Mouse (Mus musculus) bone marrow, adult 2 months (tissue): ENCODE results near the gene Casq2. TPM values are rescaled to one million over a fixed set of nuclear protein-coding genes. Genes with fewer than 3 reads are reported as not detected.
A peak's percentile ranks its signal among the peaks of the same experiment; 100 is the strongest.

Experiments
- H3K27ac ChIP-seq: fragments of 200-500 bp; 2 replicates; pipeline ENCODE4 v1.5.1; 2012; ENCODE audit warnings: low read depth, mild to moderate bottlenecking, control low read depth, inconsistent platforms, low read length; ENCODE audit not compliant: control insufficient read depth, poor library complexity, insufficient read depth
- H3K4me1 ChIP-seq: fragments of 200-500 bp; 2 replicates; pipeline ENCODE4 v1.6.1; 2011; ENCODE audit warnings: low read length; ENCODE audit not compliant: control insufficient read depth, insufficient read depth
- H3K4me3 ChIP-seq: fragments of 200-500 bp; replicated peaks from 2 replicates; pipeline ENCODE3; 2011; ENCODE audit warnings: mild to moderate bottlenecking, low read depth, low read length, control low read depth; ENCODE audit not compliant: control insufficient read depth
- CTCF ChIP-seq: fragments of 200-500 bp; IDR thresholded peaks from 2 replicates; pipeline ENCODE4 v1.5.1; 2011; ENCODE audit warnings: low read length, control low read depth; ENCODE audit not compliant: control insufficient read depth, insufficient read depth
- POLR2A ChIP-seq: fragments of 200-500 bp; IDR thresholded peaks from 2 replicates; pipeline ENCODE4 v1.6.1; 2011; ENCODE audit warnings: low read depth, mild to moderate bottlenecking, control low read depth, low read length, borderline replicate concordance; ENCODE audit not compliant: control insufficient read depth
- WGBS: fragments of 180-500 bp; shearing (Covaris S2); methylation state at CpG from one replicate; pipeline ENCODE4 v1.1.7; 2018; 5-methylcytosine and 5-hydroxymethylcytosine counted together
- polyA plus RNA-seq: library from polyadenylated mRNA; stranded (reverse); fragments of >200 nt; gene quantifications from 2 replicates; pipeline ENCODE4 v1.2.4, GENCODE M21; 2011; ENCODE audit warnings: low replicate concordance; ENCODE audit not compliant: missing spikeins, insufficient read depth, insufficient read length

Casq2 gene
- polyA plus RNA-seq, 1 experiment, result not detected

DNA sequence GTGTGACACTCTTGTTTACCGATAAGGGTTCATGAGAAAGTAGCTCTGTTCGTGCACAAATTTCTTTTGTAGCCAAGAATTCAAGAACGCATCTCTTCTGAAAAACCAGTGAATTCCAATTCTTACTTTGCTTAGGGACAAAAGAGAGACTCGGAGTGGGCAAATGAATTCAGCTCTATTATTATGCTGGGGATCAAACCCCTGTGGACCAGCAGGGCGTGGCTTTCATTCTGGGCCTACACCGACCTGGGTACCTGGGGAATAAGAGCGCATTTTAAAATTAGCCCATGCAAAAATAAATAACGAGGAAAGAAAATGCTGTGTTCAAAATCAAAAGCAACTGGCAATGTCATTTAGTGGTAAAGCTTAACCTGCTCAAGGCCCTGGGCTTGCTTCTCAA lies 32.9 kb upstream of the Casq2 start:
- 75% methylated on average over 8 of the region's 8 CpGs for WGBS
- TF ChIP-seq CTCF (no peak), POLR2A (no peak)

DNA sequence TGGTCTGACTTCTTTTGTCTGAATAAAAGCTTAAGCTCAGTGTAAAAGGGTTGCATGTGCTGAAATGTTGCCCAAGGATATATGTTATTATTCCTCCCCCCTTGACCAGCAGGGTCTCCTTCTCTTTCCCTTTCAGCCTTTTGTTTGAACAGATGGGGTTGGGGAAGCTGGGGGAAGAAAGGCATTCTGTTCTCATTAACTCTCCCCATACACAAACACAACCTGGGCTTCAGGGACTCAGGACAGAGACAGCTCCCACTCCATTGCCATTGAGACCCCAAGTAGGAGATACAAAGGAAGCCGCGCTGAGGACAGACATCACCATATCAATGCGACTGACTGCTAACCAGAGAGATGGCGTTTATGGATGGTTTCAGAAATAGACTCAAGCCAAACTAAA lies 30.3 kb upstream of the Casq2 start:
- Histone ChIP-seq H3K4me3 (no peak overlapping the region), H3K27ac (no peak overlapping the region), H3K4me1 (no peaks in the 10 kb centered on the region)
- TF ChIP-seq CTCF, result no peak
- TF ChIP-seq POLR2A, result no peak
- 86% methylated on average over 4 of the region's 4 CpGs for WGBS

More for the DNA sequence above, 32.9 kb upstream of the Casq2 start:
- Histone ChIP-seq H3K4me1 (no peaks in the 10 kb centered on the region), H3K4me3 (no peak overlapping the region), H3K27ac (no peak overlapping the region)

DNA sequence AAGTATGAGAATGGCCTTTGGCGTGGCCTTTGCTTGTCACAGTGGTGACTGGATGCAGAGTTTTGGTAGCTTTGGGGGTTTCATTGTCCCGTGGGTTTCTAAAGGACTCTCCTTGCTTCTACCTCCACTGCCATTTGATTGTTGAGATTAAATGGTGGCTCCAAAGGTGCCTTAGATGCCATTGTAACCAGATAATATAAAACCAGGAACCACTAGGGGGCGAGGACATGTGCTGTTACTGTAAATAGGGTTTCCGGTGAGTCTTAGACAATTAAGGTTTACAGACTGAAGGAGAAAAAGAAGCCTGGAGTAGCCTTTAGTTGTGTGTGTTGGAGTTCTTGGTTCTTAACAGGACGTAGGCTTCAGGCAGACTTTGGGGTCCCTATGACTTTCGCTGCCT lies 26.1 kb upstream of the Casq2 start:
- TF ChIP-seq POLR2A, result no peak
- Histone ChIP-seq H3K4me3 (no peak overlapping the region), H3K27ac (no peak overlapping the region), H3K4me1 (no peaks in the 10 kb centered on the region)
- 69% methylated on average over 6 of the region's 6 CpGs for WGBS

DNA sequence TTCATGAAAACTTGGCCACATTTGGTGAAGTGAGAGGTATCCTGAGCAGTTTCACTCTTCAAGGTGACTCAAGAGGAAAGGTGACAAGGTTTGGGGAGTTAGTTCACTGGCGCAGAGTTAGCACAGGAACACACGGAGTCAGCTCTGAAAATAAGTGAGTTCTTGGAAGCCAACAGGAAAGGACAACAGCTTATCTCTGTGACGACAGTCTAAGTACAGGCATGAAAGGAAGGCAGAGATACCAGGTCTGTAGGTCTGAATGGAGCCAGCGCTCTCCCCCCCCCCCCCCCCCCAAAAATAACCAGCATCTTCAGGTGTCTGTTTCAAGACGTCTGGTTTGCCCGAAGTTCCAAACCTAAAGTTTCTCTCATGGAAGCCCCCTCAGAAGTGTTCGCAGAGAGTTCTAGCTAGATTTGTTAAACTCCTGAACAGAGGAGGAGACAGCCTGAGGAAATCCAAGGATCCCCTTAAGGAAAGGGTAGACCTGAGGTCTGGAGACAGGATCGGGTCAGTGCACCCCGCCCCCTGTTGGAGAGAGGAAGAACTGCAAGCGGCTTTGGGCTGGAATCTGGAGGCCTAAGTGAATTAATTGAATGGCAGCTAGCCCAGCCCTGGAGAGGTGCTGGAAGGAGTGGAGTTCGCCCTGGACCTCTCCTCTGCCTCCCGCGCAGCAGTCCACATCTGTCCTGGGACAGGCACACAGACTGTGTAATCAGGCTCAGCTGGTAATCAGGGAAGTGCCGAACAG lies 24.1 kb upstream of the Casq2 start:
- WGBS, result 44% methylated on average over 14 of the region's 14 CpGs
- TF ChIP-seq CTCF, result peak; percentile 55; the same call in 1 of the 2 replicates
- TF ChIP-seq POLR2A, result no peak
- H3K27ac ChIP-seq, result no peak overlapping the region
- H3K4me1 ChIP-seq, result no peaks in the 10 kb centered on the region
- no peak overlapping the region for H3K4me3 ChIP-seq

DNA sequence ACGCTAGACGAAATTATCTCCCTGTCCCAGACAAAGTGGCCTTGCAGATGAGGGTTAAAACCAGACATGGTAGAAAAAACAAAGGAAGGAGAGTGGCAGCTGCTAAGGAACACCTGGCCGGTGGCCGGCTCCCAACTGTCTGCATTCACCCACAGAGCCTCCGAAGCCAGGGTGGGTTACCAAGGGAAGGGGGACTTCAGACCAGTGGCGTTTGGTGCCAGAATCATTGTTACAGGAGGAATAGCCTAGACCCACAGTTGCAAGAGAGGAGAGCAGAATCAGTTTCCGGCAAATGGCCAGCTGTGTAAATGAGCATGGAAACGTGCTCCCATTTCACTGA lies 23.6 kb upstream of the Casq2 start:
- Histone ChIP-seq H3K4me3 (no peak overlapping the region), H3K4me1 (no peaks in the 10 kb centered on the region), H3K27ac (no peak overlapping the region)
- WGBS, result 73% methylated on average over 8 of the region's 8 CpGs
- TF ChIP-seq POLR2A (no peak), CTCF (no peak)

DNA sequence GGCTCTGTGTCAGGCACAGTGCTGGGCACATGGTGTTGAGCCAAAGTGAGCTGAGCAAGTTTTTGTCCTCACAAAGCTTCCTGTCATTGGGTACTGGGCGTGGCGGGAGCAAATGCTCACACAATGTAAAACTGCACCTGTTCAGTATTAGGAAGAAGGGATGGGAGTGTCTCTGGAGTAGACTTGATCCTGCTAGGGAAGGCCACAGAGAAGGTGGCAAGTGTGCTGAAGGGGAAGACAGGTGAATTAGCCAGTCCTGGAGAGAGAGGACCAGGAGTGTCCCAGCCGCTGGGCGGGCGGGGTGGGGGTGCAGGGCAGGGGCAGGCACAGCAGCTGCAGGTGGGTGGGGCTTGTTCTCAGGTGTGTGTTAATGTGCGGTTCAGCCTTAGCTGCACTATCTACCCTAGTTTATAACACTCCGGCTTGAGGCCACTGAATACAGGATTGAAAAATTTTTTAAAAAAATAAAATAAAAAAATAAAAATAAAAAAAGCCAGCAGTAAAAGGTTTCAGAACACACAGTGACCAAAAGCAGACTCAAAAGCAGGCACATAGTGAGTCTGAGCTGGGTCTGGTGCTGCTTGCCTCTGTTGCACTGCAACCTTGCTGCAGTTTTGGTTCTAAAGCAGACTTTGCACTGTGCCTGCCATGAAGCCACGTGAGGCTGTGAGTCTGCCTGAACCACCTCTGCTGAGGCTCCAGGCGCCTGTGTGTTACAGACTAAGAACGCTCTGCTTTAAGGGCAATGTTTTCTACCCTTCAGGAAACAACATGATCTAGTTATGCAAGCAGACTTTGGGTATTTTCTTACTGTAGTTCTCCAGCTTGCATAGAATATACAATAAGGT lies 22.7 kb upstream of the Casq2 start:
- H3K4me1 ChIP-seq, result no peaks in the 10 kb centered on the region
- TF ChIP-seq CTCF (no peak), POLR2A (no peak)
- H3K4me3 ChIP-seq, result no peak overlapping the region
- 80% methylated on average over 10 of the region's 10 CpGs for WGBS
- H3K27ac ChIP-seq, result no peak overlapping the region

DNA sequence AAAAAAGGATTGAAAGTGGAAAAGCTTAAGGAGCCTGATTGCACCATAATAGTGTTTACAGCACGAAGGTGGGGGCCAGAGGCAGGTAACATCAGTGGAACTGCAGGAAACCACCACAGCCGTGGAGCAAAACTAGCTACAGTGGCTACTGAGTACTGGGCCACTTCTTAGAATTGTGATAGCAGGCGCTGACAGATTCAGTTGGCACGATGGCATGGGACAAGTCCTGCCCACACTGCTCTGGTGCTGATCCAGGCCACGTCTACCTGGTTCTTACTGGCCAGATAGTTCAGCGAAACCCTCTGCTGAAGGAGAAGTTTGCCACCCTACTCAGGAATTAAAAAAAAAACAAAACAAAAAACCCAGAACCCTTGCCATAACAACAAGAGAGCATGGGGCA lies 21.6 kb upstream of the Casq2 start:
- TF ChIP-seq POLR2A (no peak), CTCF (no peak)
- H3K4me3 ChIP-seq, result no peak overlapping the region
- WGBS, result 62% methylated on average over 6 of the region's 6 CpGs
- no peaks in the 10 kb centered on the region for H3K4me1 ChIP-seq
- H3K27ac ChIP-seq, result no peak overlapping the region

DNA sequence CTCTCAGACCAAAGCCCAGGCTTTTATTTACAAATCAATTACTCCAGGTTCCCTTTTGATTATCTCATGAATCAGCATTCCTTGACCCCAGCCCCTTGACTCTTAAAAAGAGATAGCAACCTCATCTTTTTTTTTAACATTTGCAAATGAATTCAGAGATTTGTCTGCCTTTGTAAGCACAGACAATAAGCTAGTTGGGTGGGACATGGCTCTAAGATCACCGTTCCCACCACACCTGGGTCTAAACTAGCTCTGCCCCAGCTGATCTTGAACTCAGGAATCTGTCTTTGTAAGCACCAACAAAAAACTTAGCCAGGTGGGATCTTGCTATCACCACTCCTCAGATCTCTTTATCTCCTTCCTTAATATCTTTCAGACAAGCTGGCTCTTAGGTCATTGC lies 18.9 kb upstream of the Casq2 start:
- Histone ChIP-seq H3K27ac (no peak overlapping the region), H3K4me3 (no peak overlapping the region)
- no peak for TF ChIP-seq POLR2A
- no peak for TF ChIP-seq CTCF

More for the DNA sequence above, 18.9 kb upstream of the Casq2 start:
- WGBS, result 74% methylated on average over 1 of the region's 1 CpGs
- H3K4me1 ChIP-seq, result no peaks in the 10 kb centered on the region
